Mouse (Mus musculus) kidney, adult 11 months (tissue): ENCODE measurements around the gene Dnah2.

Experiments
- DNase-seq: peaks from one replicate; pipeline ENCODE4 v3.0.0; 2022

The Dnah2 gene

DNA sequence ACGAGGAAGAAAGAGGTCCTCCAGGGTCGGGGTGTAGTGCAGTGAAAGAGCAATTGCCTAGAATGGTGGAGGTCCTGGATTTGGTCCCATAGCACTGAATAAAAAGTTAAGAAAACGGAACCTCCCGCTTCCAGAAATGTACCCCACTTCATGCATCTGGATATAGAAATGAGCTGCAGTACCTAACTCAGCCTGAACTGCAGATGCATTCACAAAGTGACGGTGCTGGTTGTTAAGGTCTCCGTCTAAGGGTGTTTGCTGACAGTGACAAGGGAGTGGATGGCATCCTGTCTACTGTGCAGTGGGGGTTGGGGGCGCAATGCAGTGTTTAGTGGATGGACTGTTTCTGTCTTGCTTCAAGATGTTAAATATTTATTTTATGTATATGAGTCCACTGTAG is 162.2 kb downstream of the Dnah2 start:
- DNase-seq, result no peak

DNA sequence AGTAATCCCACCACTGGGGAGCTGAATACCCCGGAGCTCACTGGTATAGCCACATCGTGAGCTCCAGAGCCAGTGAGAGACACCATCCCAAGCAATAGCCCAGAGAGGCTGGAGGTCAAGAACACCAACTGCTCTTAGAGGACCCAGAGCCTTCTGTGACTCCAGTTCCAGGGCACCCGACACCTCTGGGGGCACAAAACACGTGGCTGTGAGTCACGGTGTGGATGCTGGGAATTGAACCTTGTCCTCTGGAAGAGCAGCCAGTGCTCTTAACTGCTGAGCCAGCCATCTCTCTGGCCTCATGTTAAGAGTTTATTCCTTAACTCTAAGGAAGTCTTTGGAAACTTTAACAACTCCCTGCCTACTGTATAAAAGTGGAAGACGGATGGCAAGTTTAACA is 163.9 kb downstream of the Dnah2 start:
- DNase-seq, result peak; percentile 93

DNA sequence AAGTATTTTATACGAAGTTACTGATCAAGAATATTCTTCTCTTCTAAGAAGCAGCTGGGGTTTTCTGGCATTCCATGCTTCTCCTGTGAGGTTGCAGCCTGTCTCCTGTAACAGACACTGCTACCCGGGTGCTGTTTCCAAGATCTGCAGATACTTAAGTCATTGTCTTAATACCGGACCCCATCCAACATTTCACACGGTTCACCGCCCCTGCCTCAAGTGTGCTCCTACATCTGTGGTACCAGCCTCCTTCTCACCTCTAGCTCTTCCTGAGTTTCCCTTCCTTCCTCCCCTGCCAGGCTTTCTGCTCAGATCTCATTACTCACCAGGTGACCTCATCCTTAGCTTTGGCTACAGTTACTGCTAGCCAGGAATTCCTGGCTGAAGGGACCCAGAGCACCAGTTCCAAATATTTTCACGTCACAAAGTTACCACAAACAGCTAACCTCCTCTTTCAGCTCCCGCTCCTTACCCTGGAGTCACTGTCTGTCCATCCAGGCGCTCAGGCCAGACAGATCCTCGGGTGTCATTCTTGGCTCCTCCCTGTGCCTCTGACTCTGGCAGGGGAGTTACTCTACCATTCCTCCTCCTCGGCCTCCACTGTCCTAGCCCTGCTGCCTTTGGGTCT is 166.3 kb downstream of the Dnah2 start:
- no peak for DNase-seq

DNA sequence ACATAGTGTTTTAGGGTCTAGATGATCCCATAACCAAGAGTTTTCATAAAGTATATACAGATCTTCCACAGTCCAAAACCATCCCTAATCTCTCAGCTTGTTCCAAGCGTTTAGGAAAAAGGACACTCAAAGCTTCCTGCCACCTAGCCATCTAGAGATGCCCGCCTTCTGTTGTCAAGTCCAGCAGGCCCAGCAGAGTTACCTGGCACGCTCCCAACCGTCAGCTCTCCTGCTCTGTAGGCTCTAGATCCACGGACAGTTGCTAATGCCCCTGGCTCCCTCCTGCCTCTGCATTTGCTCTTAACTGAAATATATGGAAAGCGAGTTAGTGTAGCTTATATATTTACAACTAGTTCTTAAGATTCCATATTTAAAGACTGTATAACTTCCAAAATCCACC is 167.6 kb downstream of the Dnah2 start:
- no peak for DNase-seq

DNA sequence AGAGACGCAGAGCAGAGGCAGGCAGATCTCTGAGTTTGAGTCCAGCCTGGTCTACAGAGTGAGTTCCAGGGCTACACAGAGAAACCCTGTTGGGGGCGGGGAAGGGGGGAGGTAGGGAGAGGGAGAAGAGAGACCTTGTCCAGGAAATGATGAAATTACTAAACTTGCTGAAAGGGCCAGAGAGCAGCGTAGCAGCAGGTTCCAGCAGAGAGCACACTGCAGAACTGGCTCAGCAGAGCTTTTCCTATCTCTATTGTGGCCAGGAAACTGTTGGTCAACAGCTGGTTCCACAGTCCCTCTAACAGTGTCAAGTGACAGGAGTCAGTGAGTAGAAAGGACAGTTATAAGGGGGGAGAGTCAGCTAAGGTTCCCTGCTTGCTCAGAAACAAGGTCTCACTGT is 169.3 kb downstream of the Dnah2 start:
- DNase-seq, result no peak

DNA sequence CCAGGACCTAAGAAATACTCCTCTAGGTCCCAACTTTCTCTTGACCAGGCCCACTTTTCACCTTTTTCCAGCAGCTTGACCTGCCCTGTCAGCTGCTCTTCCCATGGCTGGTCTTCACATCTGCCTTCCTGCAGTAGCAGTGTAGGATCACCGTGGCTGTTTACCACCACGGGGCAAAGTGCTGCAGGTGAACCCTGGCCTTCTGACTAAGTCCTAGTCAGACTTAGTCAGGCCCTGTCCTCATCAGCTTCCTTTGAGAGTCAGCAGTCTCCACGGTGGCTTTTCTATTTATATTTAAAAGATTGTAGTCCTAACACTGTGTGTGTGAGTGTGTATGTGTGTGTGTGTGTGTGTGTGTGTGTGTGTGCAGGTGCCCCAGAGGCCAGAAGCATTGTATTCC is 171.1 kb downstream of the Dnah2 start:
- DNase-seq, result peak; percentile 87

DNA sequence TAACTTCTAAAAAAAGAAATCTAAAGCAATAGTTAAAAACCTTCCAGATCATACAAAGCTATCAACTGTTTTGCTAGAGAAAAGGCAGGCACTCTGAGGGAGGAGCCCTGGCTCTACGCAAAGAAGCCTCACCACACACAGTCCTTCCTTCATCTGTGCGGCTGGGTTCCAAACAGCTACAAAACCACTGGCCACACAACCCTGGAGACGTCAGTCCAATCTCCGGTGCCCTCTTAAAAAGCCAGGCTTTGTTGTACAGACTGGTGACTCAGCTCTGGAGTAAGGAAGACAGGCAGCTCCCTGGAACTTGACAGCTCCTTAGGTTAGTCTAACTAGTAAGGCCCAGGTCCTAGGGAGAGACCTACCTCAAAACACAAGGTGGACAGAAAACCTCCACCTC is 173.3 kb downstream of the Dnah2 start:
- DNase-seq, result no peak

DNA sequence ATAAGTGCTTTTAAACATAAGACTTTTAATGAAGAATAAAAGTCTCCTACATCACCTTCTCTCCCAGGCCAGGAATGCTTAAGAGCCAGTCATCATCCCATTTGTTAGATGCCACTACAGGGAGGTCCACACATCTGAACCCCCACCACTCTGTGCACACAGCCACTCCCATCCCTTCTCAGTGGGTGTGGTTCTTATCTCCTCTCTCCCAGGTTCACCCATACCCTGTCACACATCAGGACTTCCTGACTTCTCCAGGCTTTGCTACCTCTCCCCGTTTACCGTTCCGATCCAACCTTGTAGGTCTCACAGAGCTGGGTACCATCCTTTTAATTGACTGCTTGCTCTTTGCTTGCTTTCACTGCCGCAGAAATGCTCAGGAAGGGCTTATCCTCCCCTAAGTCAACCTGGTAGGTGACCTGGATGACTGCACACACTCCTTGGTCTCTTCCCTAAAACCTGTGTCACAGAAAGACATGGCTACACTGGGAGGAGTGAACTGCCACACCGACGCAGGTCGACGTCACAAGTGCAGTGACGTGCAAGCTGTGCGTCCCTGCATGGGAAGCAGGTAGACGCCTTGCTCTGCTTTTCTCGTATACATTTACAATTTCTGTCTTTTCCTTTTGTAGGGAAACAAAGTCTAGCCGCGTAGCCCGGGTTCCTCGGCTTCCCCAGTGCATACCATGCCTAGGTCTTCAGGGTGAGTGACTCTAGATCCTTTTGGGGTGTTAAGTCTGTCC is 175.5 kb downstream of the Dnah2 start:
- DNase-seq, result no peak

DNA sequence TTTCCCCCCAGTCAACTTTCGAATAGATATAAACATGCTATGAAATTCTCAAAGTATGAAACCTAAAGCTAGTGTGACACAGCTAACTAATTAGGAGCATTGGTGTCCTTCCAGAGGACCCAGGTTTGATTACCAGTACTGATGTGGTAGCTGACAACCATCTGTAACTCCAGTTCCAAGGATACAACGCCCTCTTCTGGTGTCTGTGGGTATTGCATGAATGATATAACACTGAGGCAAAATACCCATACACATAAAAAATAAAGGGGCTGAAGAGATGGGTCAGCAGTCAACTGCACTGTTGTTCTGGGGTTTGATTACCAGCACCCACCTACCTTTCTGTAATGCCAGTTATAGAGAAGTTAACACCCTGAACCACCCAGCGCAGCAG is 176.1 kb downstream of the Dnah2 start:
- no peak for DNase-seq

DNA sequence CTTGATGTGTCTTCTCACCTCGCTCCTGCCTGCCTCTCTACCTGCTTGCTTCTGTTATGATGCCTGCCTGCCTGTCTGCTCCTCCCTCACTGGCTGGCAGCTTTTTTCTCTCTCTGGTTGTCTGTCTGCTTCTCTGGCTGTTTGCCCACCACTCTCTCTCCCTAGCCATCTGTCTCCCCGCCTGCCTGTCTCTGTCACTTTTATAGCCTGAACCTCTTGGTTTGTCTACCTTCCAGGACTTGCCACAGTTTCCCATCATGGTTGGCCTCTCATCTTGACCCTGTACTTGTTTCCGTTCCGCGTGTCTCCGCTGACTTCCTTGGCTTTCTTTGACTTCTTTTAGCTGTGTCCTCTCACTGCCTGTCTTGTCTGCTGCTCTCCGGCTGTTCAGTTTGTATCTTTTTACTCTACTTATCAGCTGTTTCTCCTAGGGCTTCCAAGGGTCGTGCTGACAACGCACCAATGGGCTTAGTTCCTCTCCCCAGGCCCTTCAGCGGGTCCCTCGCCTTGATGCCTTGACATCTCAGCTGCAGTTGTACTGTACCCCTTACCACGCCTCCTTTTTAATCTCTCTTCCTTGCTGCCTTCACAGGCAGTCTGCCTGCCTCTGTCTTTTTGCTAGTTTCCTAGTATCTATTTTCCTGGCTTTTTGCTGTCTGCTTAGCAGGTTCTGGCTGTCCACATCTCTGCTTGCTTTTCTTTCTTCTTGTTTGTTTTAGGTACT is 176.7 kb downstream of the Dnah2 start:
- DNase-seq, result no peak

DNA sequence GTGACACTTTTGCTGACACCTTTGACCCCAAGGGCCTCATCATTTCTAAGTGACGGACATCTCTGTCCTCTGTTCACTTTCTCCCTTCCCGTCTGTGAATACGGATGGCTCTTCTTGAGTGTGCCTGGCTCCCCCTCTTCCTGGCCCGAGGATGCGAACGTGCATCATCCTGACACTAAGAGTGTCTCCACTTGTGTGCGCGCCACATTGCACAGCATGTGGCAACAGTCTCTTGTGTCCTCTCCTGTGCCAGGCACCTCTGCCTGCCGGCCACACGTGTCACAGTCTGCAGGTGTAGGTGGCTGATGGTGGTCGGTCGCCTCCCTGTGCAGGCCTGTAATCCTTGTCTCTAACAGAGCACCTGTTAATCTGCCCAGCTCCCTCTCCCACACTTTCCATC is 177.3 kb downstream of the Dnah2 start:
- no peak for DNase-seq

DNA sequence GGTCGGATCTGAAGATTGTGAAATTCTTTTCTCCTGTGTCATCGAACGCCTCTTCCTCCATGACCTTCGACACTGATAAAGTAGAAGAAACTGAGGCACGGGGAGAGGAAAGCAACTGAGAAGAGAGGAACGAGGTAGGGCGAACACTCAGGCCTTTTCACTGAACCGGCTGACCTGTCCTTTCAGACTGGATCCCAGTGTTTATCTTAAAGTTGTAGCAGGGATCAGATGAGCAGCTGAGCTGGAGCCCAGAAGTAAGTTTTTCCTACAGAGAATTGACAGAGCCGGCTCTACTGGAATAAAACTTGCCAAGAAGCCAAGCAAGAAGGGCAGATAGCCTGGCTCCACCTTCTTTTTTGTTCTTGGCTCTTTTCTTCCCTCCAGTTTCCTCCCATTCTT is 178.1 kb downstream of the Dnah2 start:
- no peak for DNase-seq
